Mouse (Mus musculus) liver, postnatal 0 days (tissue): ENCODE results near the gene Ttc8.

ENCODE experiments used
- CTCF ChIP-seq: sonication (generic); IDR thresholded peaks from 2 replicates; pipeline ENCODE4 v1.5.1; 2016; ENCODE audit warnings: antibody characterized with exemption, low read depth
- EP300 ChIP-seq: IDR thresholded peaks from 2 replicates; pipeline ENCODE4 v1.6.1; 2016; ENCODE audit warnings: antibody characterized with exemption, low read depth, mild to moderate bottlenecking

DNA sequence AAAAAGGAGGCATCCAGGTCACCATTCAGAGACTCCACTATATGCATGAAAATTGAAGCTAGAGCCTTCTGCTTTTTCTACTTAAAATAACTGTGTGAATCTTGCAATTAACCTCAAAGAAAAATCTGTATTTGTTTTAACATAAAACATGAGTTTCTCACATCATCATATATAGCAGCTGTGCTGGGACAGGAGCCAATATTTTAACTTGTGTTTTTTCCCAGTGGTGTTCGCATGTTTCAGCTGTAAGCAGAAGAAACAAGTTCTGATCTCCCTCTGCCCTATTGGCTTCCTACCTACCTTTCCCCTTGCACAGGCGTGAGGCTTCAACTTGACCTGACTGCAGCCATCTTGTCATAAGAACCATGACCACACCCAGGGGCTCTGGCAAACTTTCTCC is 64.4 kb downstream of the Ttc8 start:
- TF ChIP-seq EP300, result no peak
- TF ChIP-seq CTCF, result no peak
